Mouse (Mus musculus) layer of hippocampus, adult 11-12 months (tissue): ENCODE results near the gene Gm1330.
"Not testable (repeated sequence)": the region's sequence is repeated elsewhere in the genome, so short reads cannot be mapped to it uniquely, and the experiment has no call there.

Experiments used
- DNase-seq: peaks from one replicate; pipeline ENCODE4 v3.0.0; 2022; ENCODE audit warnings: low spot score

Gm1330 gene

GRCm38 (mm10) chr2:149003151-149003550 is at the start of gene Gm1330:
TSS of gene Gm1330 (minus strand) at chr2:149003251.
- no peak for DNase-seq

GRCm38 (mm10) chr2:149017137-149017536 is 14.1 kb upstream of the Gm1330 start, which contains the start of gene Gm10750:
TSS of gene Gm10750 (minus strand) at chr2:149017237.
- not testable (repeated sequence) for DNase-seq

- no peak for DNase-seq
These were observed 1.8 kb upstream of the Gm1330 start for GRCm38 (mm10) chr2:149004826-149005225.

GRCm38 (mm10) chr2:148995133-148995532 is 7.9 kb downstream of the Gm1330 start:
- no peak for DNase-seq
